Mouse (Mus musculus) intestine, embryonic 16.5 days (tissue): ENCODE results near the gene Ina. TPM values are rescaled to one million over a fixed set of nuclear protein-coding genes. Genes with fewer than 3 reads are reported as not detected.

ENCODE experiments used
- ATAC-seq: fragments of 200-750 bp; cut with Nextera tagmentation; 2 replicates; pipeline ENCODE4 v1.8.0; 2017; ENCODE audit warnings: moderate TSS enrichment, moderate library complexity
- H3K27ac ChIP-seq: fragments of 300-500 bp; sonication (generic); 2 replicates; pipeline ENCODE4 v1.5.1; 2014; ENCODE audit warnings: mild to moderate bottlenecking, low read length
- H3K27me3 ChIP-seq: fragments of 300-500 bp; sonication (generic); replicated peaks from 2 replicates; pipeline ENCODE4 v1.6.1; 2014; ENCODE audit warnings: low read length, control low read depth, mixed read lengths; ENCODE audit not compliant: control insufficient read depth, insufficient read depth
- H3K36me3 ChIP-seq: fragments of 300-500 bp; sonication (generic); 2 replicates; pipeline ENCODE4 v1.6.1; 2014; ENCODE audit warnings: low read length, control low read depth; ENCODE audit not compliant: control insufficient read depth, insufficient read depth
- H3K4me1 ChIP-seq: fragments of 300-500 bp; sonication (generic); 2 replicates; pipeline ENCODE4 v1.6.1; 2014; ENCODE audit warnings: low read length, control low read depth, mixed read lengths; ENCODE audit not compliant: control insufficient read depth, insufficient read depth
- H3K4me2 ChIP-seq: fragments of 300-500 bp; sonication (generic); 2 replicates; pipeline ENCODE4 v1.6.1; 2014; ENCODE audit warnings: low read depth, low read length, control low read depth
- H3K4me3 ChIP-seq: fragments of 300-500 bp; sonication (generic); 2 replicates; pipeline ENCODE4 v1.5.1; 2014; ENCODE audit warnings: mild to moderate bottlenecking, low read length
- H3K9ac ChIP-seq: fragments of 300-500 bp; sonication (generic); 2 replicates; pipeline ENCODE4 v1.6.1; 2014; ENCODE audit warnings: low read depth, low read length
- H3K9me3 ChIP-seq: fragments of 300-500 bp; sonication (generic); 2 replicates; pipeline ENCODE4 v1.6.1; 2016; ENCODE audit warnings: low read length, control low read depth; ENCODE audit not compliant: control insufficient read depth
- WGBS: fragments of 180-500 bp; shearing (Covaris S2); extraction: QIAGEN DNeasy Blood & Tissue Kit; methylation state at CpG from one replicate; pipeline ENCODE4 v1.1.7; 2014; 5-methylcytosine and 5-hydroxymethylcytosine counted together
- polyA plus RNA-seq: library from polyadenylated mRNA; unstranded; fragments of >200 nt; fragmentation: Nextera tagmentation; extraction: Ambion mirVana; gene quantifications from 2 replicates; pipeline ENCODE4 v1.2.1, GENCODE M21; 2015

Ina gene
- polyA plus RNA-seq, 1 experiment from 2014 or later: 5.6 TPM

DNA sequence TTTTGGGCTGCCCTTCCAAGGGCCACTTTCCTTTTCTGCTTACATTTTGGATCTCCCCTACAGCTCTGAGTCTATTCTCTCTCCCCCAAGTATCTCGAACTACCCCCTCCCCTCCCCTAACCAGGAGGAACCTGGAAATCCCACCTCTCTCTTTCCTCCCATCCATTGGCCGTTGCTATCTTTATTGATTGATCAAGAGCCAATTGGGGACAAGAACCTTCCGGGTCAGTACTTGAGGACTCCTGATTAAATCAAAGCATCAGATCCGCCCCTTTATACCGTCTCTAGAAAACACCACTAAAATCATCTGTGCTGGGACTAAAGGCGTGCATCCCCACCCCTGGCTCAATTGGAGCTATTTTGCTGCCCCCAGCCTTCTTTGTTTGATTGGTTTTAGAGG lies 33.0 kb upstream of the Ina start:
- H3K27ac ChIP-seq: no peak overlapping the region
- H3K9me3 ChIP-seq: no peaks in the 10 kb centered on the region
- H3K4me3 ChIP-seq: no peak overlapping the region
- no peak overlapping the region for H3K4me2 ChIP-seq
- H3K9ac ChIP-seq: no peak overlapping the region
- 0 out of 2 replicates have a peak, but pooled peaks cover 8% of the 10 kb centered on the region for H3K4me1 ChIP-seq
- WGBS: 40% methylated on average over 6 of the region's 6 CpGs
- H3K36me3 ChIP-seq: no peaks in the 10 kb centered on the region
- ATAC-seq: no peak
- no peaks in the 10 kb centered on the region for H3K27me3 ChIP-seq

DNA sequence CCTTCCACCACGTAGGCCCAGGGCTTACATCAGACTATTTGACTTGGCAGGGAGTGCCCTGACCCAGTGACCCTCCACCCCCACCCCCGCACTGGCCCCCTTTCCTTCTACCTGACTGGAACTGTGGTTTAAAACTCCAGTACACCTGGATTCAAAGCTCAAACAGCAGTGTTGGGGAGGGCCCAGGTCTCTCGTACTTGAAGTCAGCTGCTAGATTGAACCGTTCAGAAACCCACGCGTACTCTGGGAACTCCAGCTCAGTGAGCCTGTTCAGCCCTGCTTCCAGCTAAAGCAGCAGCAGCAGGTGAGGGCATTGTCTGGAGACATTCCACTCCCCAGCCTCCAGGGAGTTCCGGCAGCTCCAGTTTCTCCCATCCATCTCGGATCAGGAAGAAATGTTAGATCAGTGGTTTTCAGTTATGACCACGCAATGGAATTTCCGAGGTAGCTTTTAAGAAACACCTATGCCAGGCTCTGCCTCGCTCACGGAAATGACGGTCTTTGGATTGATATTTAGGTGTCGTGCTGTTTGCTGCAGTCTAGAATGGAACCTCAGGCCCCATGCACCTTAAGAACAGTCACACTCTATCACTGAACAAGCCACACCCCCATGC lies 31.0 kb upstream of the Ina start:
- Histone ChIP-seq H3K36me3 (no peaks in the 10 kb centered on the region), H3K9ac (no peak overlapping the region), H3K4me2 (peak overlapping the region; percentile 26), H3K4me3 (no peak overlapping the region), H3K4me1 (peaks cover 10% of the 10 kb centered on the region; the same call in 1 of the 2 replicates), H3K27ac (peak overlapping the region; percentile 64), H3K27me3 (no peaks in the 10 kb centered on the region), H3K9me3 (no peaks in the 10 kb centered on the region)
- WGBS: 38% methylated on average over 14 of the region's 14 CpGs
- ATAC-seq: peak; percentile 80

DNA sequence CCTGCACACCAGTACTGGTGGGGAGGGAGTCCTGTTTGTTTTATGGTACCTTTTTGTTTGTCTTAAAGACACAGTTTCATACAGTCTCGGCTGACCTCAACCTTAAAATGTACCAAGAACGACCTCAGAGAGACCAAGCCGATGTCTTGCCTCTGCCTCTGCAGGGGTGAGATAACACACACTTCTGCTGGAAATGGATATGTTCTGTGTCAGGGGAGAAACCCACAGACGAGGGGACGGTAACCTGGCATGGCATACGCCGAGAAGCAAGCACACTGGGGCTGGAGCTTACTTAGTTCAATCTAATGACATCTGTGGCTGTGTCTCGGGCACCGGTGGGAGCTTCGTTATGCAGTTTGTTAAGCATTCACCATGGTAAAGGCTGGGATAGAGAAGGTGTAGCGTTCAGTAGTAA lies 30.5 kb upstream of the Ina start:
- H3K27ac ChIP-seq: 0 out of 2 replicates have a peak overlapping the region, but pooled peaks have one; percentile 39
- H3K9ac ChIP-seq: no peak overlapping the region

DNA sequence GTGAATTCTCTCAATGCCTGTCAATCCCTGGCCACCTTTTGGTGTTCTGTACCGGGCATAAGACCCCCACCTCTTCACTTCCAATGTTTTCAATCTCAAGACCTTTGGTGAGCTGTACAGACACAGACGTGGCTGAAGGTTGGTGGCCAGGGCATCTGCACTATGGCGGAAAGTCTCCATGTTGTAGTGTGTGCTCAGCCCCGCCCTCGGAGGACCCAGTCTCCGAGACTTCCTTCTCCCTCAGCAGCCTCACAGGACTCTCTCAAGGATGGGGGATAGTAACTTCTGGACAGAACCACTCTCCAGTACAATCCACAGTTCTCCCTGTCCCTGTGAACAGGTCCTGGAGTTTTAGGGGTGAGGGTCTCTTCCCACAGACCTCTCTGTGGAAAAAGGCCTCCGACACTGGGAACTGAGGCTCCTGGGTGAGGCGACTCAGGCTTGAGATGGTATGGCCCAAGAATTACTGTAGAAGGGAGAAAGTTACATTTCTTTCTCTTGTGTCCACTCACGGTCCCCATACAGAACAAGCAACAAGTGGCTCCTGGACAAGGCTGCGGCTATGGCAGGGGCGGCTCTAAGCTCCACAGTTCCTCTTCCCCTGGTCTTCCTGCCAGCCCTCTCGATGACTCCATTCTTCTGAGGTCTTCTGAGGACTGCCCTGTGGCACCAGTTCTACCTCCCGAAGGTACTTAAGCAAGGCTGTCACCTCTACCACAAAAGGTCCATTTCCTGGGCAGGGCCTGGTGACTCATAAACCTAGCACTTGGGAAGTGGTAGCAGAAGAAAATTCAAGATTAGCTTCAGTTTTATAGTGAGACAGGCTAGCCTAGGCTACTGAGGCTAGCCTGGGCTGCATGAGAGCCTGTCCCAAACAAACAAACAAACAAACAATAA lies 29.5 kb upstream of the Ina start:
- H3K27me3 ChIP-seq: no peaks in the 10 kb centered on the region
- no peak overlapping the region for H3K4me2 ChIP-seq
- H3K36me3 ChIP-seq: no peaks in the 10 kb centered on the region
- no peaks in the 10 kb centered on the region for H3K9me3 ChIP-seq
- 80% methylated on average over 13 of the region's 13 CpGs for WGBS
- no peak overlapping the region for H3K4me3 ChIP-seq
- no peak overlapping the region for H3K27ac ChIP-seq
- ATAC-seq: no peak
- H3K4me1 ChIP-seq: peaks cover 15% of the 10 kb centered on the region
- H3K9ac ChIP-seq: no peak overlapping the region

More for the DNA sequence above, 30.5 kb upstream of the Ina start:
- ATAC-seq: no peak
- 32% methylated on average over 11 of the region's 11 CpGs for WGBS
- Histone ChIP-seq H3K4me1 (peaks cover 14% of the 10 kb centered on the region), H3K4me2 (peak overlapping the region; percentile 26), H3K9me3 (no peaks in the 10 kb centered on the region), H3K27me3 (no peaks in the 10 kb centered on the region), H3K4me3 (no peak overlapping the region), H3K36me3 (no peaks in the 10 kb centered on the region)

DNA sequence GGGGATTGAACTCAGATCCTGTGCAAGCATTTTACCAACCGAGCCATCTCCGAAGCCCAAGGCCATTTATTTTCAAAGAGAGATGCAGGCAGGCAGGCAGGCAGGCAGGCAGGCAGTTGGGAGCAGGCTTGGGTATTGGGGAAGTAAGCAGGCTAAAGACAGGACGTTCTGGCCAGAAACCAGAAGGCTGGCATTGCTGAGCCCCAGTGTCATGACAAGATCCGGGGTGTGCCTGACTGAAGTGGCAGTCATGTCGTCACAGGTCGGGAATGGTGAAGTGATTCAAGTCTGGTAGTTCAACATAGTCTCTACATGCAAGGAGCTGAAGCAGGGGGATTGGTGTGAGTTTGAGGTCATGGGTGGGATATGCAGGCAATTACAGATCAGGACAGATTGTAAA lies 26.9 kb upstream of the Ina start:
- H3K4me3 ChIP-seq: no peak overlapping the region
- H3K9me3 ChIP-seq: no peaks in the 10 kb centered on the region
- H3K36me3 ChIP-seq: no peaks in the 10 kb centered on the region
- no peak for ATAC-seq
- H3K4me2 ChIP-seq: no peak overlapping the region
- H3K27ac ChIP-seq: no peak overlapping the region
- H3K4me1 ChIP-seq: peaks cover 15% of the 10 kb centered on the region
- no peaks in the 10 kb centered on the region for H3K27me3 ChIP-seq
- 81% methylated on average over 6 of the region's 6 CpGs for WGBS
- H3K9ac ChIP-seq: no peak overlapping the region

DNA sequence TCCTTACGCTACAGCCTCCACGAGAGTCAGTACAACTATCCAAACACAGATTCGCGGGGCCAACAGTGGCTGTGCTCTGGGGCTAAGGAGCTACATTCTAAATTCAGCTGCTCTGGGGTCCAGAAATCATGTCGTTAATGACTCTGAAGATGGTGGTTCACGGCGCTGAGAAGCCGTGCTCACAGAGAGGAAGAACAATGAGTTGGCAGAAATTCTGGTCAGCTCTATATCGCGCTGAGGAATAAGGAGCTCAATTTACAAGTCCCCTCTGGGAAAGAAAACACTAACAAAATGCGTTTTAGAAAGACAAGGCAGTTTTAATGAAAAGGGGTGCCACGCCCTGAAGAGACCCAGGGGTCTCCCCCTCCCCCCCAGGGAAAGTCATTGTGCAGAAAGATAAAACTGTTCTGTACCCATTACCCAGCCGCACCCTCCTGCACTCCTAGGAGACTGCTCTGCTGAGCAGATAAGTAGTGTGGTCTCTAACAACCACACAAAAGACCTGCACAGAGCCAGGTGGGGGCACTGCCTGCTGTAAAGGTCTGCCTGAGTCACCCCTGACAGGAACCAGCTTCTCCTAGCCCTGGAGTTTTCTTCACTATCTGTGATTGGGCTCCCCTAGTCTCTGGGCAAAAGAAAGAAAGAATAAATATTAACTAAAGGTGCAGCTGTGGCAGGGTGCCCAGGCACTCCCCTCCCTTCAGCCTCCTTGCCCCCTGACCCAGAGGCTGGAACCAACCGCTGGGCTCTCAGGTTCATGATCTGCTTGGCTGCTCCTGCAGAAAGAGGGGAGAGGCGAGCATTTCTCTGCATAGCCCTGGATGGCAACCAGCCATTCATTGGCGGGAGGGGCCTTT lies 26.0 kb upstream of the Ina start:
- Histone ChIP-seq H3K9ac (no peak overlapping the region; the same call in 1 of the 2 replicates), H3K4me2 (no peak overlapping the region), H3K4me1 (peaks cover 12% of the 10 kb centered on the region), H3K4me3 (no peak overlapping the region), H3K36me3 (no peaks in the 10 kb centered on the region), H3K9me3 (no peaks in the 10 kb centered on the region), H3K27me3 (no peaks in the 10 kb centered on the region), H3K27ac (peak overlapping the region; percentile 49)
- WGBS: 47% methylated on average over 16 of the region's 16 CpGs
- ATAC-seq: peak; percentile 80

DNA sequence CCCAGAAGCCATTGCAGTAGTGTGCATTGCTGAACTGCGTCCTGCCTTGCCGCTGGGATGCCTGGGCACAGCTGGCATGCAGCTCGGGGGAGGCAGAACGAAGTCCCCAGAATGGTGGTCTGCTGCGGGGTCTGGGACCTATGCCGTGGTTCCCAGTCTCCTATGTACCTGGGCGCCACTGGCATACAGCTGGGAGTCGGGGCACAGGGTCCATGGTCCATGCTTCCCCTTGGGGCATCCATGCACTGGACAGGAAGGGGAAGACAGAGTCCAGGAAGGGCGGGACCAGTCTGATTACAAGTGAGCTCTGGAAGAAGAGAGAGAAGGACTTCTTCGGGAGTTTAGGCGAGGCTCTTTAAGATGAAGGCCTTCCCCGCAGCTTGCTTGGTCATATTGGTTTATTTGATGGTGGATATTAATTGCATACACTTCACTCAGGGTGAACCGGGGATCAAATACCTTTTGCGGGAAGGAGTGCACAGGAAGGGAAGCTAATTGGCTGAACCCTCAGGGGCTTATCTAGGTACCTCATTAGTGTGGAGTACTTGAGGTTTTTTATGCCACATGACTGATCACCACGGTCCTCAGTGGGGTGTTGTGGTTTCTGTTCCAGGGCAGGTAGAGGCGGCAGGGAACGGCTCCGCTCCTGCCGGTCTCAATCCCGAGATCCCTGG lies 24.9 kb upstream of the Ina start:
- 72% methylated on average over 20 of the region's 20 CpGs for WGBS
- peak; percentile 49; the same call in 1 of the 2 replicates for ATAC-seq
- Histone ChIP-seq H3K9me3 (no peaks in the 10 kb centered on the region), H3K4me2 (no peak overlapping the region), H3K27me3 (no peaks in the 10 kb centered on the region), H3K36me3 (no peaks in the 10 kb centered on the region), H3K9ac (no peak overlapping the region), H3K27ac (no peak overlapping the region), H3K4me3 (no peak overlapping the region), H3K4me1 (peaks cover 8% of the 10 kb centered on the region)

DNA sequence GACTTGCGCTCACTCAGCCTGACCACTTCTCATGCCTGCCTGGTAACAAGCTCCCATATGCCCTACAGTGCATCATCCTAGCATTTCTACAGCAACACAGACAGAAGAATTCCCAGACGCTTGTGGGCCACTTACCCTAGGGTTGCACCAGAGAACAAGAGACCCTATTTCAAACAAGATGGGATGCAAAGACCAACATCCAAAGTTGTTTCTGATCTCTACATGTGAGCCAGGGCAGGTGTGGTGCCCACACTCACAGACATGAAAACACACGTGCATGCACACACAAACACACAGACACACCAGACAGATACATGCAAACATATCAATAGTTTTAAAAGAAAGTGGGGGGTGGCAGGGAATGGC lies 24.4 kb upstream of the Ina start:
- Histone ChIP-seq H3K27ac (no peak overlapping the region), H3K4me2 (no peak overlapping the region)
- 0 out of 2 replicates have a peak, but pooled peaks have one; percentile 4 for ATAC-seq

More for the DNA sequence above, 24.4 kb upstream of the Ina start:
- no peaks in the 10 kb centered on the region for H3K9me3 ChIP-seq
- H3K36me3 ChIP-seq: no peaks in the 10 kb centered on the region
- H3K4me1 ChIP-seq: peaks cover 8% of the 10 kb centered on the region
- H3K4me3 ChIP-seq: no peak overlapping the region
- H3K27me3 ChIP-seq: no peaks in the 10 kb centered on the region
- 86% methylated on average over 3 of the region's 3 CpGs for WGBS
- H3K9ac ChIP-seq: no peak overlapping the region
